Mouse (Mus musculus) heart, postnatal 0 days (tissue): Measurements from ENCODE around the gene Abhd16a.

Experiments
- CTCF ChIP-seq: IDR thresholded peaks from 2 replicates; pipeline ENCODE4 v1.5.1; 2016; ENCODE audit warnings: antibody characterized with exemption, control low read depth, low read depth
- EP300 ChIP-seq: IDR thresholded peaks from 2 replicates; pipeline ENCODE4 v1.6.1; 2016; ENCODE audit warnings: antibody characterized with exemption, low read depth

GRCm38 (mm10) chr17:35076507-35077176 lies 12.4 kb upstream of the Abhd16a start, which contains the start of gene Ly6g6e:
- TF ChIP-seq CTCF = no peak
- no peak for TF ChIP-seq EP300
